Mouse (Mus musculus) liver, embryonic 16.5 days (tissue): ENCODE data around the gene Tbc1d13. TPM values are rescaled to one million over a fixed set of nuclear protein-coding genes. Genes with fewer than 3 reads are reported as not detected.
"Not testable (repeated sequence)": the region's sequence is repeated elsewhere in the genome, so short reads cannot be mapped to it uniquely, and the experiment has no call there.

Source experiments
- ATAC-seq: fragments of 200-750 bp; cut with Nextera tagmentation; 2 replicates; pipeline ENCODE4 v1.8.0; 2017; ENCODE audit warnings: low read depth, mild to moderate bottlenecking, moderate number of reproducible peaks, moderate library complexity
- H3K27ac ChIP-seq: fragments of 300-500 bp; sonication (generic); 2 replicates; pipeline ENCODE4 v1.5.1; 2014; ENCODE audit warnings: mild to moderate bottlenecking, low read length
- H3K27me3 ChIP-seq: fragments of 300-500 bp; sonication (generic); 2 replicates; pipeline ENCODE4 v1.6.1; 2014; ENCODE audit warnings: low read depth, low read length, mixed read lengths; ENCODE audit not compliant: control insufficient read depth, insufficient read depth
- H3K36me3 ChIP-seq: fragments of 300-500 bp; sonication (generic); 2 replicates; pipeline ENCODE4 v1.6.1; 2014; ENCODE audit warnings: mild to moderate bottlenecking; ENCODE audit not compliant: control insufficient read depth, insufficient read depth
- H3K4me1 ChIP-seq: fragments of 300-500 bp; sonication (generic); 2 replicates; pipeline ENCODE4 v1.6.1; 2014; ENCODE audit warnings: low read depth, low read length, mixed read lengths; ENCODE audit not compliant: control insufficient read depth
- H3K4me2 ChIP-seq: fragments of 300-500 bp; sonication (generic); 2 replicates; pipeline ENCODE4 v1.6.1; 2014; ENCODE audit warnings: low read depth, low read length, mixed read lengths
- H3K4me3 ChIP-seq: fragments of 300-500 bp; sonication (generic); 2 replicates; pipeline ENCODE4 v1.5.1; 2014; ENCODE audit warnings: low read depth, mild to moderate bottlenecking, low read length
- H3K9ac ChIP-seq: fragments of 300-500 bp; sonication (generic); 2 replicates; pipeline ENCODE4 v1.6.1; 2014; ENCODE audit warnings: low read depth, low read length
- H3K9me3 ChIP-seq: fragments of 300-500 bp; sonication (generic); replicated peaks from 2 replicates; pipeline ENCODE4 v1.6.1; 2016; ENCODE audit warnings: low read length; ENCODE audit not compliant: control insufficient read depth
- WGBS: fragments of 180-500 bp; shearing (Covaris S2); extraction: QIAGEN DNeasy Blood & Tissue Kit; methylation state at CpG from one replicate; pipeline ENCODE4 v1.1.7; 2014; ENCODE audit not compliant: insufficient replicate concordance; 5-methylcytosine and 5-hydroxymethylcytosine counted together
- polyA plus RNA-seq: library from polyadenylated mRNA; unstranded; fragments of >200 nt; fragmentation: Nextera tagmentation; extraction: Ambion mirVana; gene quantifications from 2 replicates; pipeline ENCODE4 v1.2.1, GENCODE M21; 2015

The Tbc1d13 gene
- polyA plus RNA-seq, 1 experiment from 2014 or later, result 1.7 TPM

GRCm38 (mm10) chr2:30134928-30135620 lies 1.5 kb downstream of the Tbc1d13 start:
- H3K4me2 ChIP-seq, result peak overlapping the region; percentile 89
- no peaks in the 10 kb centered on the region; the same call in 1 of the 2 replicates for H3K36me3 ChIP-seq
- ATAC-seq, result no peak
- H3K27me3 ChIP-seq, result no peaks in the 10 kb centered on the region
- peak overlapping the region; percentile 71; the same call in 1 of the 2 replicates for H3K27ac ChIP-seq
- no peaks in the 10 kb centered on the region for H3K9me3 ChIP-seq
- H3K4me1 ChIP-seq, result peaks cover 36% of the 10 kb centered on the region
- 31% methylated on average over 10 of the region's 10 CpGs for WGBS
- peak overlapping the region; percentile 88 for H3K4me3 ChIP-seq
- peak overlapping the region; percentile 86 for H3K9ac ChIP-seq

DNA sequence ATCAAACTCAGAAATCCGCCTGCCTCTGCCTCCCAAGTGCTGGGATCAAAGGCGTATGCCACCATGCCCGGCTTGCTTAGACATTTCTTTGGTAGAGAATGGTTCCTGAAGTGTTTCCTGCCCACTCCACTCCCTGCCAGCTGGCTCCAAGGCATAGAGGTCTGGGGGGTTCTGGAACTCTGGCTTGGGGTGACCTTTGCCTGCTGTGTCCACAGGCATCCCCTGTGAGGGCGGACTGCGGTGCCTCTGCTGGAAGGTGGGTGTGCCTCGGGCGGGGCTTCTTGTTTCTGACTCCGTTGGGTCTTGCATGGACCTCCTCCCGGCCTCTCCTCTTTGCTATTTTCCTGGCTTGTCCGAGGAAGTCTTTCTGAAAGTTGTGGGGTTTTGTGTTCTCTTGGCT lies 2.9 kb downstream of the Tbc1d13 start:
- Histone ChIP-seq H3K4me2 (no peak overlapping the region), H3K27ac (no peak overlapping the region)
- no peak for ATAC-seq

GRCm38 (mm10) chr2:30140021-30140420 lies 6.5 kb downstream of the Tbc1d13 start:
- H3K9ac ChIP-seq, H3K36me3 ChIP-seq, ATAC-seq, H3K9me3 ChIP-seq, H3K4me3 ChIP-seq, H3K27me3 ChIP-seq, H3K27ac ChIP-seq, H3K4me2 ChIP-seq: not testable (repeated sequence)
- 75% methylated on average over 4 of the region's 4 CpGs for WGBS
- peaks cover 18% of the 10 kb centered on the region for H3K4me1 ChIP-seq

More for the DNA sequence above, 2.9 kb downstream of the Tbc1d13 start:
- Histone ChIP-seq H3K9me3 (no peaks in the 10 kb centered on the region), H3K4me1 (peaks cover 36% of the 10 kb centered on the region), H3K4me3 (no peak overlapping the region), H3K9ac (no peak overlapping the region), H3K36me3 (no peaks in the 10 kb centered on the region; the same call in 1 of the 2 replicates), H3K27me3 (no peaks in the 10 kb centered on the region)
- WGBS, result 56% methylated on average over 10 of the region's 10 CpGs

DNA sequence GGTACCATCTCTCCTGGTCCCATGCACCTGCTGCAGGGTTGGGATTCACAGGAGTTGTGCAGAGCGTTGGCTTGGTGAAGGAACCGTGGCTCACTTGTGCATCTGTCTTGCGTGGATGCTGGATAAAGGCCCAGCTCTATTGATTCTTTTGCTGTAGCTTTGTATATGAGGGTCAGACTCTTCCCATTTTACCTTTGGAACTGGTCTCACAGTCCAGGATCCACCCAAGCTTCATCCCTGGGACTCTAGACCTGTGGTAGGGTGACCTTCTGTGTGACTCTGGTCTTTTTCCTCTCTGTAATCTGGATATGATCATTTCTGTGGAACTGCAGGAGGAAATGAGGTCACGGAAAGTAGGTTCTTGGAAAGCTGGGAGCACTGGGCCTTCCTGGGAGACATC lies 10.9 kb downstream of the Tbc1d13 start:
- no peak for ATAC-seq

DNA sequence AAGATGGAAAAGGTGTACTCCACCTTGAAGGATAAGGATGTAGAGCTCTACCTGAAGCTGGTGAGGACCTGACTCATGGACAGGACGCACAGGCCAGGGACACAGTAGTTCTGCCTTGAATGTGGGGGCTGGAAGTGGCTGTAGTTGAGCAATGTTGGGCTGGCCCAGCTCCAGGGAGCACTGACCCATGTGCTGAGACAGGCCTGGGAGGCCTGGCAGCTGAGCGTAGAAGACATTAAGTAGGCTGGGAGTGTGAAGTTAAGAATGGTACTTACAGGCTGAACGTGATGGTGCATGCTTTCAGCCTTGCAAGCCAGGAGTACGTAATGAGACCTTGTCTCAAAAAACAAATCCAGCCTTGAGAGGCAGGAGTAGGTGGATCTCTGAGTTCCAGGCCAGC lies 13.9 kb downstream of the Tbc1d13 start:
- no peak overlapping the region for H3K4me2 ChIP-seq
- ATAC-seq, result peak; percentile 72
- no peak overlapping the region for H3K4me3 ChIP-seq
- H3K36me3 ChIP-seq, result peaks cover 26% of the 10 kb centered on the region
- H3K27ac ChIP-seq, result no peak overlapping the region
- no peaks in the 10 kb centered on the region for H3K9me3 ChIP-seq
- no peaks in the 10 kb centered on the region for H3K27me3 ChIP-seq
- H3K4me1 ChIP-seq, result no peaks in the 10 kb centered on the region
- no peak overlapping the region for H3K9ac ChIP-seq
- whole genome bisulfite sequencing, result 81% methylated on average over 4 of the region's 4 CpGs

More for the DNA sequence above, 10.9 kb downstream of the Tbc1d13 start:
- no peaks in the 10 kb centered on the region for H3K4me1 ChIP-seq
- no peak overlapping the region for H3K4me2 ChIP-seq
- WGBS, result 86% methylated on average over 4 of the region's 4 CpGs
- H3K27ac ChIP-seq, result no peak overlapping the region
- no peak overlapping the region for H3K4me3 ChIP-seq
- no peaks in the 10 kb centered on the region for H3K9me3 ChIP-seq
- peaks cover 20% of the 10 kb centered on the region for H3K36me3 ChIP-seq
- no peaks in the 10 kb centered on the region for H3K27me3 ChIP-seq
- H3K9ac ChIP-seq, result no peak overlapping the region

DNA sequence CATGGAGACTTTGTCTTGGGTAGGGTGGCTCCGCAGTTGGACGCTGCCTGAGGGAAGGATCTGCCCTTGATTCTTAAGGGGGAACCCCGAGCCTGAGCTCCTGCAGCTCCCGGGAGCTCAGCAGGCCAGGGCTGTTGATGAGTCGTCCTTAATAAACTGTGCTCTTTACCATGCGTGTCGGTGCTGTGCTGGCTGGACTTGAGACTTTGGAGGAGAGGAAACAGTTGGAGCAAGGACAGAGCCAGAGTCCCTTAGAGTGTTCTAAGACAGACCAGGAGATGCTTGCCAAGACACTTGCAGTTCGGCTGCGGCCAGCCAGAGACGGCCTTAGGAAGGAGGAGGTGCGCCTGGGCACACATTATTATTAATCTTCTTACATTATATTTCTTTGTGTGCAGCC lies 18.3 kb downstream of the Tbc1d13 start:
- H3K4me1 ChIP-seq, result no peaks in the 10 kb centered on the region
- H3K27ac ChIP-seq, result no peak overlapping the region
- H3K4me3 ChIP-seq, result no peak overlapping the region
- no peaks in the 10 kb centered on the region for H3K27me3 ChIP-seq
- H3K9me3 ChIP-seq, result no peaks in the 10 kb centered on the region
- WGBS, result 79% methylated on average over 11 of the region's 11 CpGs
- ATAC-seq, result no peak
- H3K4me2 ChIP-seq, result no peak overlapping the region
- peaks cover 17% of the 10 kb centered on the region for H3K36me3 ChIP-seq
- no peak overlapping the region for H3K9ac ChIP-seq

GRCm38 (mm10) chr2:30152616-30153015 lies 19.1 kb downstream of the Tbc1d13 start:
- Histone ChIP-seq H3K4me3 (no peak overlapping the region), H3K27me3 (no peaks in the 10 kb centered on the region), H3K4me2 (no peak overlapping the region), H3K36me3 (peaks cover 11% of the 10 kb centered on the region), H3K4me1 (no peaks in the 10 kb centered on the region), H3K27ac (no peak overlapping the region), H3K9ac (no peak overlapping the region), H3K9me3 (no peaks in the 10 kb centered on the region)
- 78% methylated on average over 8 of the region's 8 CpGs for WGBS
- no peak for ATAC-seq

GRCm38 (mm10) chr2:30159871-30160270 lies 26.3 kb downstream of the Tbc1d13 start:
- H3K27ac ChIP-seq, H3K27me3 ChIP-seq, H3K9ac ChIP-seq, H3K36me3 ChIP-seq, H3K4me2 ChIP-seq, H3K4me1 ChIP-seq, ATAC-seq, H3K4me3 ChIP-seq, H3K9me3 ChIP-seq: not testable (repeated sequence)
- WGBS, result 84% methylated on average over 4 of the region's 10 CpGs

GRCm38 (mm10) chr2:30161809-30162208 lies 28.3 kb downstream of the Tbc1d13 start:
- Histone ChIP-seq H3K9me3 (peaks cover 8% of the 10 kb centered on the region), H3K27me3 (no peaks in the 10 kb centered on the region), H3K4me1 (no peaks in the 10 kb centered on the region), H3K9ac (no peak overlapping the region), H3K4me2 (no peak overlapping the region), H3K4me3 (no peak overlapping the region), H3K27ac (no peak overlapping the region), H3K36me3 (no peaks in the 10 kb centered on the region)
- ATAC-seq, result no peak
